Mouse (Mus musculus): ENCODE measurements around the gene Prdm9.

The Prdm9 gene

GRCm38 (mm10) chr17:15526986-15527810 lies 37.0 kb downstream of the Prdm9 start, which contains the start of gene Pdcd2:
Gene Pdcd2, minus strand, starts transcription at chr17:15527301.
- peak; percentile 97 to 98 for DNase-seq

GRCm38 (mm10) chr17:15526304-15526703 lies 37.9 kb downstream of the Prdm9 start:
- no peak for DNase-seq

GRCm38 (mm10) chr17:15518766-15519165 lies 45.4 kb downstream of the Prdm9 start:
- DNase-seq = no peak

GRCm38 (mm10) chr17:15518186-15518585 lies 46.0 kb downstream of the Prdm9 start:
- DNase-seq = no peak

GRCm38 (mm10) chr17:15517776-15518175 lies 46.4 kb downstream of the Prdm9 start:
- no peak for DNase-seq

GRCm38 (mm10) chr17:15510694-15511093 lies 53.5 kb downstream of the Prdm9 start:
- no peak for DNase-seq

- peak; percentile 99 for DNase-seq
These were observed 64.3 kb downstream of the Prdm9 start, which contains the start of the genes Psmb1 and Tbp for GRCm38 (mm10) chr17:15499656-15500394. Gene Psmb1, minus strand, starts transcription at chr17:15499751. Gene Tbp, plus strand, starts transcription at chr17:15499888.

GRCm38 (mm10) chr17:15498753-15499113 lies 65.4 kb downstream of the Prdm9 start:
- DNase-seq = no peak

GRCm38 (mm10) chr17:15497882-15498752 lies 66.0 kb downstream of the Prdm9 start:
- peak; percentile 96 to 98 for DNase-seq

Data from kidney, postnatal 36 days (tissue).